18 mouse cellular contexts compared by ENCODE assay signal in genomic region chr12:50187332-50187731, GRCm38 (mm10).
"Had no signal": no experiment of that assay in that cellular context is flagged by ENCODE, and none has a peak within 500 bp of the region (broad histone marks: within the 10 kb centered on the region; RNA-seq: fewer than 3 reads in every experiment).

No protein-coding gene starts in this region.

- H3K36me3 ChIP-seq: limb, embryonic 12.5 days; limb, embryonic 15.5 days; lung, embryonic 15.5 days had no signal

- H3K9ac ChIP-seq: limb, embryonic 12.5 days; limb, embryonic 15.5 days; liver, embryonic 14.5 days; liver, postnatal 0 days; lung, embryonic 15.5 days had no signal

- H3K27ac ChIP-seq: limb, embryonic 12.5 days; limb, embryonic 15.5 days; liver, embryonic 14.5 days; lung, embryonic 15.5 days; stomach, postnatal 0 days had no signal

- DNase-seq: kidney, adult 18-20 months; kidney, adult 9 months; kidney, postnatal 14 days; left cerebral cortex, postnatal 4 days; liver, postnatal 0 days; lung, postnatal 10 days; lung, postnatal 36 days; midbrain, embryonic 14.5 days; thymus, adult 2 months; thymus, postnatal 14 days; thymus, postnatal 4 days had no signal

- H3K9me3 ChIP-seq: limb, embryonic 12.5 days; limb, embryonic 15.5 days; lung, embryonic 15.5 days had no signal

- H3K4me3 ChIP-seq: limb, embryonic 12.5 days; limb, embryonic 15.5 days; lung, embryonic 15.5 days had no signal

- H3K4me2 ChIP-seq: limb, embryonic 12.5 days; limb, embryonic 15.5 days; liver, embryonic 11.5 days; lung, embryonic 15.5 days; midbrain, embryonic 11.5 days had no signal

- H3K4me1 ChIP-seq: limb, embryonic 12.5 days; limb, embryonic 15.5 days; lung, embryonic 15.5 days had no signal

- H3K27me3 ChIP-seq: limb, embryonic 12.5 days; limb, embryonic 15.5 days; lung, embryonic 15.5 days had no signal

- ATAC-seq: liver, postnatal 0 days had no signal
